Mouse (Mus musculus) MEL (cell line): ENCODE measurements around the gene Kif5c. TPM values are rescaled to one million over a fixed set of nuclear protein-coding genes. Genes with fewer than 3 reads are reported as not detected.

Experiments
- DNase-seq: peaks from one replicate; pipeline ENCODE4 v3.0.0; 2011; ENCODE audit warnings: low read depth, low spot score
- H3K27ac ChIP-seq: 2 replicates; pipeline ENCODE4 v1.5.1; 2012; ENCODE audit warnings: low read depth, mild to moderate bottlenecking, control low read depth, low read length, moderate library complexity; ENCODE audit not compliant: control insufficient read depth
- H3K27me3 ChIP-seq, 2 experiments: fragments of 150-350 bp in 1 of 2; sonication (generic) in 1 of 2; 2 replicates each; pipeline ENCODE4 v1.6.1; 2012; ENCODE audit warnings: low read length in 2 of 2, mild to moderate bottlenecking in 2 of 2, improper control_type of control experiment in 1 of 2, moderate library complexity in 1 of 2; ENCODE audit not compliant: insufficient read depth in 2 of 2, control insufficient read depth in 1 of 2
- H3K36me3 ChIP-seq, 2 experiments: 2 replicates each; pipeline ENCODE4 v1.6.1; 2012 to 2014; ENCODE audit warnings: low read length in 2 of 2, improper control_type of control experiment in 1 of 2, inconsistent platforms in 1 of 2, mild to moderate bottlenecking in 1 of 2; ENCODE audit not compliant: insufficient read depth in 2 of 2, control insufficient read depth in 1 of 2
- H3K4me1 ChIP-seq, 2 experiments: fragments of 150-350 bp in 1 of 2; sonication (generic) in 1 of 2; 2 replicates each; pipeline ENCODE4 v1.6.1; 2012; ENCODE audit warnings: low read length in 2 of 2, improper control_type of control experiment in 1 of 2, mild to moderate bottlenecking in 1 of 2; ENCODE audit not compliant: insufficient read depth in 2 of 2, control insufficient read depth in 1 of 2
- H3K4me3 ChIP-seq, 2 experiments: fragments of 150-350 bp in 1 of 2; sonication (generic) in 1 of 2; 2 replicates each; pipeline ENCODE4 v1.5.1; 2012; ENCODE audit warnings: low read depth in 2 of 2, low read length in 2 of 2, mild to moderate bottlenecking in 2 of 2, moderate library complexity in 2 of 2, control low read depth in 1 of 2, improper control_type of control experiment in 1 of 2; ENCODE audit not compliant: control insufficient read depth in 1 of 2, insufficient read depth in 1 of 2
- H3K79me2 ChIP-seq: 2 replicates; pipeline ENCODE4 v1.6.1; 2012; ENCODE audit warnings: mild to moderate bottlenecking, low read length, moderate library complexity; ENCODE audit not compliant: control insufficient read depth, poor library complexity, insufficient read depth
- H3K9ac ChIP-seq: 2 replicates; pipeline ENCODE4 v1.6.1; 2012; ENCODE audit warnings: low read depth, mild to moderate bottlenecking, control low read depth, low read length, moderate library complexity; ENCODE audit not compliant: control insufficient read depth, poor library complexity, severe bottlenecking
- H3K9me3 ChIP-seq: fragments of 150-350 bp; sonication (generic); replicated peaks from 2 replicates; pipeline ENCODE4 v1.6.1; 2012; ENCODE audit warnings: mild to moderate bottlenecking, low read length, improper control_type of control experiment, moderate library complexity; ENCODE audit not compliant: insufficient read depth
- ELF1 ChIP-seq: IDR thresholded peaks from 2 replicates; pipeline ENCODE4 v1.6.1; 2014; ENCODE audit warnings: low read depth, mild to moderate bottlenecking, inconsistent platforms, low read length, improper control_type of control experiment, moderate library complexity
- GABPA ChIP-seq: IDR thresholded peaks from 2 replicates; pipeline ENCODE4 v1.6.1; 2012; ENCODE audit warnings: low read depth, mild to moderate bottlenecking, inconsistent platforms, low read length, improper control_type of control experiment, moderate library complexity
- MAFK ChIP-seq: IDR thresholded peaks from 2 replicates; pipeline ENCODE4 v1.6.1; 2011; ENCODE audit warnings: low read depth, mild to moderate bottlenecking, low read length, improper control_type of control experiment, borderline replicate concordance
- MAX ChIP-seq: IDR thresholded peaks from 2 replicates; pipeline ENCODE4 v1.6.1; 2011; ENCODE audit warnings: low read length, improper control_type of control experiment
- MEF2A ChIP-seq: IDR thresholded peaks from 2 replicates; pipeline ENCODE4 v1.6.1; 2014; ENCODE audit warnings: low read depth, mild to moderate bottlenecking, inconsistent platforms, low read length, improper control_type of control experiment; ENCODE audit not compliant: poor library complexity, insufficient replicate concordance, severe bottlenecking; ENCODE audit errors: extremely low read depth
- MXI1 ChIP-seq: IDR thresholded peaks from 2 replicates; pipeline ENCODE4 v1.6.1; 2011; ENCODE audit warnings: mild to moderate bottlenecking, low read depth, low read length, improper control_type of control experiment
- MYB ChIP-seq: IDR thresholded peaks from 2 replicates; pipeline ENCODE4 v1.6.1; 2011; ENCODE audit warnings: mild to moderate bottlenecking, low read depth, low read length, improper control_type of control experiment
- MYC ChIP-seq: IDR thresholded peaks from 2 replicates; pipeline ENCODE4 v1.6.1; 2011; ENCODE audit warnings: low read depth, mild to moderate bottlenecking, low read length, improper control_type of control experiment, moderate library complexity
- NELFE ChIP-seq: IDR thresholded peaks from 2 replicates; pipeline ENCODE4 v1.6.1; 2011; ENCODE audit warnings: low read depth, low read length, improper control_type of control experiment
- NRF1 ChIP-seq: IDR thresholded peaks from 2 replicates; pipeline ENCODE4 v1.6.1; 2014; ENCODE audit warnings: low read depth, mild to moderate bottlenecking, inconsistent platforms, low read length, improper control_type of control experiment, moderate library complexity; ENCODE audit not compliant: poor library complexity, insufficient read depth, severe bottlenecking
- POLR2AphosphoS5 ChIP-seq: IDR thresholded peaks from 2 replicates; pipeline ENCODE4 v1.6.1; 2012; ENCODE audit warnings: low read depth, borderline replicate concordance, mild to moderate bottlenecking, inconsistent platforms, low read length, moderate library complexity, mixed read lengths
- SIN3A ChIP-seq: IDR thresholded peaks from 2 replicates; pipeline ENCODE4 v1.6.1; 2012; ENCODE audit warnings: low read length, improper control_type of control experiment, inconsistent platforms
- TAL1 ChIP-seq: IDR thresholded peaks from 2 replicates; pipeline ENCODE4 v1.6.1; 2012; ENCODE audit warnings: mild to moderate bottlenecking, inconsistent platforms, low read length, moderate library complexity, mixed read lengths
- TBP ChIP-seq: IDR thresholded peaks from 2 replicates; pipeline ENCODE4 v1.8.0; 2011; ENCODE audit warnings: low read depth, low read length, improper control_type of control experiment
- USF1 ChIP-seq: IDR thresholded peaks from 2 replicates; pipeline ENCODE4 v1.6.1; 2014; ENCODE audit warnings: low read depth, mild to moderate bottlenecking, inconsistent platforms, low read length, improper control_type of control experiment, moderate library complexity
- USF2 ChIP-seq, 2 experiments: IDR thresholded peaks; 2 replicates each; pipeline ENCODE4 v1.6.1; 2011 to 2012; ENCODE audit warnings: improper control_type of control experiment in 2 of 2, low read length in 2 of 2, borderline replicate concordance in 1 of 2, inconsistent platforms in 1 of 2, low read depth in 1 of 2, mild to moderate bottlenecking in 1 of 2; ENCODE audit not compliant: insufficient read depth in 1 of 2
- ZC3H11A ChIP-seq: IDR thresholded peaks from 2 replicates; pipeline ENCODE4 v1.6.1; 2012; ENCODE audit warnings: low read depth, mild to moderate bottlenecking, inconsistent platforms, low read length, improper control_type of control experiment
- ZMIZ1 ChIP-seq: IDR thresholded peaks from 2 replicates; pipeline ENCODE4 v1.6.1; 2012; ENCODE audit warnings: low read depth, mild to moderate bottlenecking, inconsistent platforms, low read length, improper control_type of control experiment, moderate library complexity
- polyA plus RNA-seq, 2 experiments: library from polyadenylated mRNA; stranded (reverse) in 1 of 2; unstranded in 1 of 2; fragments of >175 nt in 1 of 2; fragments of >200 nt in 1 of 2; gene quantifications; 2 replicates each; pipeline versions ENCODE4 v1.2.1 to v1.2.4; 2012; ENCODE audit warnings: low replicate concordance in 2 of 2, low read depth in 1 of 2; ENCODE audit not compliant: insufficient read length in 2 of 2, insufficient read depth in 1 of 2, missing spikeins in 1 of 2
- total RNA-seq: library from RNA; depleted of rRNA; stranded (reverse); fragments of 300-350 nt; gene quantifications from 2 replicates; pipeline ENCODE4 v1.2.3, GENCODE M21; 2012

Kif5c gene
- total and polyA plus RNA-seq, 3 experiments, result 0.26 to 0.39 TPM; not detected in 1

DNA sequence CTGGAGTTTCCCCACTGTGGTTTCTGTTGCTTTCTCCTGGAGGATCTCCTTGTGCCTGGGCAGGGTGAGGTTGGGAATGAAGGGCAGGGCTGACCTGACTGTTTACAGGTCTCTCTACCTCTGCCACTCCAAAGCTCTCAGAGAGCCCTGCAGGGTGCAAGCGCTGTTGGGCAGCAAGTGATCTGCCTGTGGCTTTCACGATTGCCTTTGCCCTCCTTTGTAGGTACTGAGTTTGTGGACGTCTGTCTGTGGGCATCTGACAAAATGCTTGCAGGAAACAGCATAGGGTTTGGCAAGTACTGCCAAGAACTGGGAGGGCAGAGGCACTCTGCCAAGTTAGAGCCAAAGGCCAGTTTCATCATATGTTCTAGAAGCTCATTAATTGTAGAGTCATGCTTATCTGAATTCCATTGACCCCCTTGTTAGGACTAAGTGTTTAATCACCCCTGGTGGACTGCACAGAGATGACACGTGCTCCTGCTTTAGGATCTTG, 192.8 kb downstream of the Kif5c start:
- Histone ChIP-seq H3K9ac (no peak overlapping the region), H3K4me1 (peaks cover 0 to 4% of the 10 kb centered on the region in 2 experiments; a peak in 1 of 4 replicates), H3K36me3 (no peaks in the 10 kb centered on the region), H3K27me3 (no peaks in the 10 kb centered on the region), H3K27ac (no peak overlapping the region), H3K4me3 (no peak overlapping the region), H3K79me2 (no peaks in the 10 kb centered on the region), H3K9me3 (no peaks in the 10 kb centered on the region)
- DNase-seq, result no peak
- TF ChIP-seq ZMIZ1 (no peak), MYC (no peak), GABPA (no peak), TAL1 (no peak), TBP (no peak), USF1 (no peak), NELFE (no peak), ZC3H11A (no peak)

DNA sequence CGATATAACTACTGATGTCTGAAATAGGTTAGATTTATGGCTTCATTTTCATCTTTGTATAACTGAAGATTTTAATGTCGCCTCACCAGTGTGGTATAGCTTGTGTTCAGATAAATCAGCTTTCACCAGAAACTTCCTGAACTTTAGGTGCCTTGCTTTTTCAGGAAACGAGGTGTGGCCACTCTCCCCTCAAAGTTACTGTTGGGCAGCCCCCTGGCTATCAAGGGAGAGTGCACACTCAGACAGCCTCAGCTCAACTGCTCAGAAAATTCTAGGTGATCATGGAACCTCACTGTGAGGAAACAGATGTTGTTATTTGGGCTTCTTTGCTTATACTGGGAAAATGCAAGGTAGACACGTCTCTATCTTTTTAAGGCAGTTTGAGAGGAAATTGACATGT, 194.1 kb downstream of the Kif5c start:
- TF ChIP-seq MXI1 (no peak), MEF2A (no peak), MYB (no peak), NRF1 (no peak), SIN3A (no peak), USF2 (IDR thresholded peaks at IDR 0.05; ENCODE audit: borderline replicate concordance in 1 of 2, insufficient read depth in 1 of 2, low read depth in 1 of 2, low read length in 2 of 2) (no peak), MAFK (no peak), ZC3H11A (no peak), TAL1 (no peak), TBP (no peak), POLR2AphosphoS5 (no peak), ELF1 (no peak), MAX (no peak)
- H3K9ac ChIP-seq, result no peak overlapping the region
- no peak for DNase-seq
- no peaks in the 10 kb centered on the region for H3K36me3 ChIP-seq
- no peaks in the 10 kb centered on the region for H3K79me2 ChIP-seq
- no peak overlapping the region for H3K27ac ChIP-seq
- no peaks in the 10 kb centered on the region for H3K9me3 ChIP-seq
- H3K27me3 ChIP-seq, result no peaks in the 10 kb centered on the region
- no peak overlapping the region for H3K4me3 ChIP-seq
- peaks cover 0 to 4% of the 10 kb centered on the region in 2 experiments; a peak in 1 of 4 replicates for H3K4me1 ChIP-seq
